Mouse (Mus musculus) embryonic facial prominence, embryonic 11.5 days (tissue): ENCODE data around the gene Abhd4. TPM values are rescaled to one million over a fixed set of nuclear protein-coding genes. Genes with fewer than 3 reads are reported as not detected.

Experiments used
- ATAC-seq: fragments of 200-750 bp; cut with Nextera tagmentation; replicated peaks from 2 replicates; pipeline ENCODE4 v1.8.0; 2017; ENCODE audit warnings: low read depth; ENCODE audit not compliant: insufficient number of reproducible peaks, low FRiP score, low TSS enrichment
- DNase-seq: peaks from one replicate; pipeline ENCODE4 v3.0.0-alpha.2; 2015; ENCODE audit warnings: low spot score
- H3K27ac ChIP-seq: fragments of 300-500 bp; sonication (generic); replicated peaks from 2 replicates; pipeline ENCODE4 v1.5.1; 2014; ENCODE audit warnings: mild to moderate bottlenecking, low read depth, low read length, control low read depth
- H3K27me3 ChIP-seq: fragments of 300-500 bp; sonication (generic); 2 replicates; pipeline ENCODE4 v1.6.1; 2014; ENCODE audit warnings: mild to moderate bottlenecking, low read length, moderate library complexity, mixed read lengths; ENCODE audit not compliant: control insufficient read depth, insufficient read depth
- H3K36me3 ChIP-seq: fragments of 300-500 bp; sonication (generic); replicated peaks from 2 replicates; pipeline ENCODE4 v1.6.1; 2014; ENCODE audit warnings: low read depth, mild to moderate bottlenecking, low read length, moderate library complexity, mixed read lengths; ENCODE audit not compliant: control insufficient read depth, insufficient read depth
- H3K4me1 ChIP-seq: fragments of 300-500 bp; sonication (generic); 2 replicates; pipeline ENCODE4 v1.6.1; 2014; ENCODE audit warnings: low read length, mixed read lengths; ENCODE audit not compliant: control insufficient read depth, insufficient read depth
- H3K4me2 ChIP-seq: fragments of 300-500 bp; sonication (generic); 2 replicates; pipeline ENCODE4 v1.6.1; 2014; ENCODE audit warnings: low read depth, mild to moderate bottlenecking, control low read depth, low read length, moderate library complexity
- H3K4me3 ChIP-seq: fragments of 300-500 bp; sonication (generic); 2 replicates; pipeline ENCODE4 v1.5.1; 2014; ENCODE audit warnings: low read depth, low read length, control low read depth
- H3K9ac ChIP-seq: fragments of 300-500 bp; sonication (generic); replicated peaks from 2 replicates; pipeline ENCODE4 v1.6.1; 2014; ENCODE audit warnings: mild to moderate bottlenecking, control low read depth, low read length
- H3K9me3 ChIP-seq: fragments of 300-500 bp; sonication (generic); replicated peaks from 2 replicates; pipeline ENCODE4 v1.6.1; 2016; ENCODE audit warnings: mild to moderate bottlenecking, low read length, inconsistent platforms, mixed read lengths; ENCODE audit not compliant: control insufficient read depth
- WGBS: fragments of 180-500 bp; shearing (Covaris S2); extraction: QIAGEN DNeasy Blood & Tissue Kit; methylation state at CpG from one replicate; pipeline ENCODE4 v1.1.7; 2014; 5-methylcytosine and 5-hydroxymethylcytosine counted together
- polyA plus RNA-seq: library from polyadenylated mRNA; unstranded; fragments of >200 nt; fragmentation: Nextera tagmentation; extraction: Ambion mirVana; gene quantifications from 2 replicates; pipeline ENCODE4 v1.2.1, GENCODE M21; 2014

Gene Abhd4
- polyA plus RNA-seq, result 44.3 and 47.4 TPM in 2 replicates

GRCm38 (mm10) chr14:54253741-54254291 lies at the start of gene Abhd4, which contains the start of gene Dad1:
Gene Abhd4, plus strand, starts transcription at chr14:54254188.
Gene Dad1, minus strand, starts transcription at chr14:54254104.
- Histone ChIP-seq H3K4me2 (peak within 1 kb of the TSS; percentile 62), H3K4me3 (peak within 1 kb of the TSS; percentile 78), H3K9me3 (no peaks in the 10 kb centered on the region), H3K27ac (peak within 1 kb of the TSS; percentile 56; the same call in 1 of the 2 replicates), H3K9ac (peak within 1 kb of the TSS; percentile 78), H3K27me3 (no peaks in the 10 kb centered on the region), H3K4me1 (no peaks in the 10 kb centered on the region), H3K36me3 (no peaks in the 10 kb centered on the region)
- ATAC-seq (peak; percentile 99), DNase-seq (peak; percentile 97)
- under 1% methylated on average over 39 of the region's 39 CpGs for WGBS

GRCm38 (mm10) chr14:54204311-54204710 lies 49.7 kb upstream of the Abhd4 start:
- no peaks in the 10 kb centered on the region for H3K9me3 ChIP-seq
- H3K4me2 ChIP-seq, result no peak overlapping the region
- DNase-seq, result no peak
- no peaks in the 10 kb centered on the region for H3K4me1 ChIP-seq
- no peak for ATAC-seq
- H3K27ac ChIP-seq, result no peak overlapping the region
- no peak overlapping the region for H3K9ac ChIP-seq
- H3K36me3 ChIP-seq, result no peaks in the 10 kb centered on the region
- WGBS, result 84% methylated on average over 8 of the region's 8 CpGs
- no peaks in the 10 kb centered on the region for H3K27me3 ChIP-seq
- H3K4me3 ChIP-seq, result no peak overlapping the region

- Histone ChIP-seq H3K4me1 (no peaks in the 10 kb centered on the region), H3K4me3 (no peak overlapping the region), H3K36me3 (no peaks in the 10 kb centered on the region), H3K9ac (no peak overlapping the region), H3K27me3 (no peaks in the 10 kb centered on the region), H3K9me3 (no peaks in the 10 kb centered on the region), H3K27ac (no peak overlapping the region), H3K4me2 (no peak overlapping the region)
- DNase-seq (no peak), ATAC-seq (no peak)
- 82% methylated on average over 4 of the region's 4 CpGs for WGBS
These were observed 49.2 kb upstream of the Abhd4 start for GRCm38 (mm10) chr14:54204786-54205185.

- Histone ChIP-seq H3K36me3 (no peaks in the 10 kb centered on the region), H3K4me3 (no peak overlapping the region), H3K9ac (no peak overlapping the region), H3K4me2 (no peak overlapping the region), H3K4me1 (no peaks in the 10 kb centered on the region), H3K9me3 (no peaks in the 10 kb centered on the region), H3K27ac (no peak overlapping the region), H3K27me3 (no peaks in the 10 kb centered on the region)
- 50% methylated on average over 6 of the region's 6 CpGs for WGBS
- ATAC-seq (no peak), DNase-seq (peak; percentile 35)
These were observed 48.1 kb upstream of the Abhd4 start for GRCm38 (mm10) chr14:54205904-54206303.

GRCm38 (mm10) chr14:54206309-54206708 lies 47.7 kb upstream of the Abhd4 start:
- Histone ChIP-seq H3K4me3 (no peak overlapping the region), H3K36me3 (no peaks in the 10 kb centered on the region), H3K27me3 (no peaks in the 10 kb centered on the region), H3K27ac (no peak overlapping the region), H3K9me3 (no peaks in the 10 kb centered on the region), H3K4me1 (no peaks in the 10 kb centered on the region), H3K9ac (no peak overlapping the region), H3K4me2 (no peak overlapping the region)
- ATAC-seq (no peak), DNase-seq (no peak)
- WGBS, result 75% methylated on average over 5 of the region's 5 CpGs

DNA sequence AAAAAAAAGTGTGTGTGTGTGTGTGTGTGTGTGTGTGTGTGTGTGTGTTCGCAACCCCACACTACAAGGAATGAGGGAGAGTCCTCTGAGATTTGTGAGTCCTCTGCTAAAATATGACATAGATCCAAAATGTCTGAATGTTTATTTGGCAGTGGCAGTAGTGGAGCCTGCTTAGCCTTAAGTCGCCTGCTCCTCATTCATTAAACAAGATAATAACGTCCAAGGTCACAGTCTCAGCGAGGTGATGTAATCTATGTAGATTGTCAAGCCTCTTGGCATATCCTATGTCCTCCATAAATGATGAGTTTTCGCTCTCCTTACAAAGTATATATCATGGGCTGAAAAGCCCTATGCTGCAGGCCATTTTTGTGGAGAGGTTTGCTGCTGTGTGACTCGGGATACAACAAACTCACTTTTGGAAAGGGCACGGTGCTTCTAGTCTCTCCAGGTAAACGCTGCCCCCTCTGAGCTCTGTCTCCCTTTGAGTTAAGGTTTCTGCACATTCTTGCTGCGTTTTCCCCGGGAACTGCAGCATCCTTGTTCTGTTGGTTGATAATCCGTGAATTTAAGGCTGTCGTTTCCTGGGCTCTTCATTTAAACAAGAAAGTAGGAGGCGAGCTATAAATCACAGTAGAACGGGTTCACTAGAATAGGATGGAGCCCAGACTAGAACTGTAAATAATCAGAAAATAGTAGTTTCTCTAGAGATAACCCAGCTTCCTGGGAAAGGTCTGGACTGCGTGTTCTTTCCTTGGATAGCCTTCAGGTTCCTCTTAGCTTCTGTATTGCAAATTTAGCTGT lies 47.0 kb upstream of the Abhd4 start:
- ATAC-seq (no peak), DNase-seq (no peak)
- Histone ChIP-seq H3K4me2 (no peak overlapping the region), H3K4me1 (no peaks in the 10 kb centered on the region), H3K36me3 (no peaks in the 10 kb centered on the region), H3K9me3 (no peaks in the 10 kb centered on the region), H3K27me3 (no peaks in the 10 kb centered on the region), H3K4me3 (no peak overlapping the region), H3K27ac (no peak overlapping the region), H3K9ac (no peak overlapping the region)
- 79% methylated on average over 15 of the region's 15 CpGs for WGBS

DNA sequence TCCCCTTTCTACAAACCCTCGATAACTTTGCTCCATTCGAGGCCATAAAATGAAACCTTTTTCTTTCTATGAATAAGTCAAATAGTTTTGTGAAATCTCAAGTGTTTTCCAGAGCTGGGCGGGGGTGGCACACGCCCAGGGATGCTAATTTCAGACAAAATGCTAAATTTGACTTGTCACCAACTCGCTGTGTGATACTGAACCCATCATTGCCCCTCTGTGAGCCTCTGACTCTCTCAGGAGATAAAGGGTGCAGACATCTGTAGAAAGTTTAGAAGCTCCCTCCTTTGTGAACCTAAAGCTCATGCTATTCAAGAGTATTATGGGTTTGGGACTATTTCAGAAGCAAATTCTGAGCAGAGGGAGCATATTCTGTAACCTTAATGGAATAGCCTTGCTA lies 46.1 kb upstream of the Abhd4 start:
- 85% methylated on average over 5 of the region's 5 CpGs for WGBS
- no peak for DNase-seq
- Histone ChIP-seq H3K9me3 (no peaks in the 10 kb centered on the region), H3K4me1 (no peaks in the 10 kb centered on the region), H3K4me2 (no peak overlapping the region), H3K4me3 (no peak overlapping the region), H3K9ac (no peak overlapping the region), H3K27ac (no peak overlapping the region), H3K27me3 (no peaks in the 10 kb centered on the region), H3K36me3 (no peaks in the 10 kb centered on the region)
- ATAC-seq, result no peak

DNA sequence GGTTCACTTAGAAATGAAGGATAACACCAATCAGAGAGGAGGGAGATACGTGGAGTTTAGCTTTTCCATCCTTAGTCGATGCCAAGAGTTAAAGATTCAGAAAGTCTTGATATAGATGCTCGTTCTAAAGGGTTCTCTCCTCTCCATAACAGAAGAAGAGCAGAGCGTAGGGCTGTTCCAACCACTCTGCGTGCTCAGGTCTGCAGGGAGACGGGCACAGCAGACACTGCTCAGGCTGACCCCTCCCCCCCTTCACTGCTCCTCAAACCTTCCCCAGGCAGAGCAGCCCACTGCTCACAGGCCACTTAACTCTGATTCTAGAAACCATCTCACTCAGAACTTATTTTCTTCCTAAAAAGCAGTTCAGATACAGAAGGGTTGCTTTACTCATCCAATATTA lies 45.2 kb upstream of the Abhd4 start:
- Histone ChIP-seq H3K4me3 (no peak overlapping the region), H3K27ac (no peak overlapping the region), H3K4me2 (no peak overlapping the region), H3K4me1 (no peaks in the 10 kb centered on the region), H3K36me3 (no peaks in the 10 kb centered on the region), H3K27me3 (no peaks in the 10 kb centered on the region), H3K9ac (no peak overlapping the region), H3K9me3 (no peaks in the 10 kb centered on the region)
- 73% methylated on average over 6 of the region's 6 CpGs for WGBS
- ATAC-seq (no peak), DNase-seq (no peak)
